Mouse (Mus musculus) limb, embryonic 10.5 days (tissue): ENCODE measurements at regions not wholly inside any gene's neighbourhood (a gene's known extent, or its start where the extent isn't known, plus 50 kb on each side); places are given as distances from the start of the nearest gene placed in this dataset.

Experiments used
- DNase-seq: peaks from one replicate; pipeline ENCODE4 v3.0.0-alpha.2; 2017; ENCODE audit warnings: low spot score
- H3K27ac ChIP-seq: fragments of 300-500 bp; sonication (generic); 2 replicates; pipeline ENCODE4 v1.5.1; 2016; ENCODE audit warnings: mild to moderate bottlenecking
- H3K27me3 ChIP-seq: fragments of 300-500 bp; sonication (generic); 2 replicates; pipeline ENCODE4 v1.6.1; 2016; ENCODE audit warnings: low read depth, mild to moderate bottlenecking; ENCODE audit not compliant: poor library complexity, severe bottlenecking
- H3K36me3 ChIP-seq: fragments of 300-500 bp; sonication (generic); 2 replicates; pipeline ENCODE4 v1.6.1; 2016; ENCODE audit warnings: mild to moderate bottlenecking, moderate library complexity
- H3K4me1 ChIP-seq: fragments of 300-500 bp; sonication (generic); 2 replicates; pipeline ENCODE4 v1.6.1; 2016
- H3K4me3 ChIP-seq: fragments of 300-500 bp; sonication (generic); 2 replicates; pipeline ENCODE4 v1.5.1; 2016; ENCODE audit warnings: mild to moderate bottlenecking, moderate library complexity
- H3K9me3 ChIP-seq: fragments of 300-500 bp; sonication (generic); replicated peaks from 2 replicates; pipeline ENCODE4 v1.6.1; 2016; ENCODE audit warnings: mild to moderate bottlenecking
- WGBS: fragments of 180-500 bp; shearing (Covaris S2); methylation state at CpG from one replicate; pipeline ENCODE4 v1.1.7; 2016; 5-methylcytosine and 5-hydroxymethylcytosine counted together

DNA sequence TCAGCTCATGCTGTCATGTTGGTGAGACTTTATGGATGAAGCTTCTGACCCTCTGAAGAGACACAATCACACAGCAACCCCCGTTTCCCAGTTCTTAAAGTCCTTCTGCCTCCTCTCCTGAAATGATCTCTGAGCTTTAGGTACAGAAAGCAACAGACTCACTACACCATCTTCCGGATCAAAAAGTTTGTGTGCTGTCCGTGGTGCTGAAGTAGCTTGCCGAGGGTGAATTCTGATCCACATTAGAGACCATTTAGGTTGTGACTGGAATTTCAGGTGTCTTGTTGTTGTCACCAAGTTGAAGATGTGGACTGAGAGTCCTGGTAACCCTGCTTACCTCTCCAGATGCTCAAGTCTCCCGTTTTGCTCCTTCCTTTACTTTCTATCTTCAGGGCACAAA is 375.2 kb downstream of the Shisa9 start:
- no peaks in the 10 kb centered on the region for H3K4me1 ChIP-seq
- peak; percentile 66 for DNase-seq

DNA sequence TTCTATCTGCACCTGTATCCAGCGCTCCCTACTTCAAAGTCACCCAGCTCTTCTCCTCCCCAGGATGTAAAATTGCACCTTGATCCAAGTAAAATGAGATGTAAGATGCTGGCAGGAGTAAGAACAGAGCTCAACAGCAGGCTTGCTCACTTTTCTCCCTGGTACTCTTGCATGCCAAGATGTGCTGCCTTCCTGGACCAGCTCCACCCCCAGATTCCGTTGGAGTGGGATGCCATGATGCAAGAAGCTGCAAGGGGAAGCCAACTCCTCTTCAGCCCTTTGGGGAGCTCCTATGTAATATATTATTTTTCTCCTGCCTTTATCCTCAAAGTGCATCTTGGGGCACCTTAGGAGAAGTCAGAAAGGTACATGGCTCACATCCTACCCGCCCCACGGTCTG is 405.6 kb downstream of the Shisa9 start:
- Histone ChIP-seq H3K4me3 (no peak overlapping the region), H3K27ac (no peak overlapping the region), H3K9me3 (no peaks in the 10 kb centered on the region), H3K4me1 (no peaks in the 10 kb centered on the region), H3K27me3 (no peaks in the 10 kb centered on the region), H3K36me3 (no peaks in the 10 kb centered on the region)
- 86% methylated on average over 4 of the region's 4 CpGs for WGBS
- DNase-seq, result no peak

More for the DNA sequence above, 375.2 kb downstream of the Shisa9 start:
- no peaks in the 10 kb centered on the region for H3K36me3 ChIP-seq
- H3K27ac ChIP-seq, result no peak overlapping the region
- no peak overlapping the region for H3K4me3 ChIP-seq
- 33% methylated on average over 5 of the region's 5 CpGs for WGBS
- no peaks in the 10 kb centered on the region for H3K27me3 ChIP-seq
- H3K9me3 ChIP-seq, result no peaks in the 10 kb centered on the region

GRCm38 (mm10) chr16:12435697-12436221 is 451.8 kb downstream of the Shisa9 start:
- Histone ChIP-seq H3K27me3 (no peaks in the 10 kb centered on the region), H3K4me1 (no peaks in the 10 kb centered on the region), H3K9me3 (no peaks in the 10 kb centered on the region), H3K36me3 (no peaks in the 10 kb centered on the region), H3K4me3 (no peak overlapping the region), H3K27ac (no peak overlapping the region)
- DNase-seq, result no peak
- 69% methylated on average over 4 of the region's 4 CpGs for WGBS

GRCm38 (mm10) chr16:12438622-12439021 is 454.7 kb downstream of the Shisa9 start:
- WGBS, result 80% methylated on average over 3 of the region's 3 CpGs
- Histone ChIP-seq H3K27me3 (no peaks in the 10 kb centered on the region), H3K36me3 (no peaks in the 10 kb centered on the region), H3K4me1 (no peaks in the 10 kb centered on the region), H3K9me3 (no peaks in the 10 kb centered on the region), H3K27ac (no peak overlapping the region), H3K4me3 (no peak overlapping the region)
- DNase-seq, result no peak

GRCm38 (mm10) chr16:12454791-12455190 is 470.9 kb downstream of the Shisa9 start:
- H3K4me1 ChIP-seq, result no peaks in the 10 kb centered on the region
- no peak overlapping the region for H3K27ac ChIP-seq
- no peaks in the 10 kb centered on the region for H3K36me3 ChIP-seq
- H3K9me3 ChIP-seq, result no peaks in the 10 kb centered on the region
- no peak for DNase-seq
- H3K27me3 ChIP-seq, result no peaks in the 10 kb centered on the region
- H3K4me3 ChIP-seq, result no peak overlapping the region
- 85% methylated on average over 4 of the region's 4 CpGs for WGBS
